Mouse (Mus musculus) lung, postnatal 0 days (tissue): ENCODE data around the gene Ppp1r14d. TPM values are rescaled to one million over a fixed set of nuclear protein-coding genes. Genes with fewer than 3 reads are reported as not detected.

ENCODE experiments used
- ATAC-seq: fragments of 200-750 bp; cut with Nextera tagmentation; 2 replicates; pipeline ENCODE4 v1.8.0; 2017; ENCODE audit warnings: moderate library complexity
- DNase-seq: peaks from one replicate; pipeline ENCODE4 v3.0.0-alpha.2; 2016; ENCODE audit warnings: low spot score
- H3K27ac ChIP-seq: fragments of 300-500 bp; sonication (generic); 2 replicates; pipeline ENCODE4 v1.5.1; 2014; ENCODE audit warnings: antibody characterized with exemption, mild to moderate bottlenecking, low read length, mixed read lengths
- H3K27me3 ChIP-seq: fragments of 300-500 bp; sonication (generic); replicated peaks from 2 replicates; pipeline ENCODE4 v1.6.1; 2014; ENCODE audit warnings: low read length, mixed read lengths; ENCODE audit not compliant: insufficient read depth
- H3K36me3 ChIP-seq: fragments of 300-500 bp; sonication (generic); 2 replicates; pipeline ENCODE4 v1.6.1; 2014; ENCODE audit warnings: low read length, mixed read lengths; ENCODE audit not compliant: insufficient read depth
- H3K4me1 ChIP-seq: fragments of 300-500 bp; sonication (generic); 2 replicates; pipeline ENCODE4 v1.6.1; 2014; ENCODE audit warnings: antibody characterized with exemption, low read depth, low read length, mixed read lengths; ENCODE audit not compliant: insufficient read depth
- H3K4me2 ChIP-seq: fragments of 300-500 bp; sonication (generic); replicated peaks from 2 replicates; pipeline ENCODE4 v1.6.1; 2014; ENCODE audit warnings: low read depth, mild to moderate bottlenecking, low read length, moderate library complexity, mixed read lengths
- H3K4me3 ChIP-seq: fragments of 300-500 bp; sonication (generic); 2 replicates; pipeline ENCODE4 v1.5.1; 2014; ENCODE audit warnings: low read depth, low read length
- H3K9ac ChIP-seq: fragments of 300-500 bp; sonication (generic); replicated peaks from 2 replicates; pipeline ENCODE4 v1.6.1; 2014; ENCODE audit warnings: low read depth, mild to moderate bottlenecking
- H3K9me3 ChIP-seq: fragments of 300-500 bp; sonication (generic); 2 replicates; pipeline ENCODE4 v1.6.1; 2016; ENCODE audit warnings: low read length, mixed read lengths
- CTCF ChIP-seq: IDR thresholded peaks from 2 replicates; pipeline ENCODE4 v1.5.1; 2016; ENCODE audit warnings: antibody characterized with exemption, mild to moderate bottlenecking
- EP300 ChIP-seq: IDR thresholded peaks from 2 replicates; pipeline ENCODE4 v1.6.1; 2016; ENCODE audit warnings: antibody characterized with exemption, mild to moderate bottlenecking, control low read depth
- WGBS: fragments of 180-500 bp; shearing (Covaris S2); extraction: QIAGEN DNeasy Blood & Tissue Kit; methylation state at CpG from one replicate; pipeline ENCODE4 v1.1.7; 2014; 5-methylcytosine and 5-hydroxymethylcytosine counted together
- polyA plus RNA-seq: library from polyadenylated mRNA; unstranded; fragments of >200 nt; fragmentation: Nextera tagmentation; extraction: Ambion mirVana; gene quantifications from 2 replicates; pipeline ENCODE4 v1.2.1, GENCODE M21; 2015

Gene Ppp1r14d
- polyA plus RNA-seq, 1 experiment from 2014 or later = 2.1 TPM

- H3K9ac ChIP-seq = peak within 1 kb of the TSS; percentile 57
- peak within 1 kb of the TSS; percentile 73 for H3K4me3 ChIP-seq
- TF ChIP-seq EP300 (no peak), CTCF (no peak)
- H3K4me2 ChIP-seq = peak within 1 kb of the TSS; percentile 60
- peaks cover 7% of the 10 kb centered on the region; the same call in 1 of the 2 replicates for H3K36me3 ChIP-seq
- ATAC-seq = peak; percentile 97
- H3K27ac ChIP-seq = peak within 1 kb of the TSS; percentile 84
- H3K27me3 ChIP-seq = no peaks in the 10 kb centered on the region
- no peaks in the 10 kb centered on the region for H3K9me3 ChIP-seq
- WGBS = 1% methylated on average over 51 of the region's 51 CpGs
- peaks cover 5% of the 10 kb centered on the region; the same call in 1 of the 2 replicates for H3K4me1 ChIP-seq
- DNase-seq = peak; percentile 99
Observed at GRCm38 (mm10) chr2:119208344-119209175, 21.1 kb downstream of the Ppp1r14d start, which contains the start of the genes Zfyve19 and Dnajc17. Zfyve19 (plus strand) TSS chr2:119208617. Dnajc17 (minus strand) TSS chr2:119208795.

- Histone ChIP-seq H3K4me1 (peaks cover 11% of the 10 kb centered on the region; the same call in 1 of the 2 replicates), H3K36me3 (peaks cover 4% of the 10 kb centered on the region; the same call in 1 of the 2 replicates), H3K27me3 (no peaks in the 10 kb centered on the region), H3K27ac (peak overlapping the region; percentile 84), H3K4me2 (peak overlapping the region; percentile 60), H3K4me3 (peak overlapping the region; percentile 73), H3K9me3 (no peaks in the 10 kb centered on the region), H3K9ac (peak overlapping the region; percentile 57)
- ATAC-seq = 0 out of 2 replicates have a peak, but pooled peaks have one; percentile 0
- no peak for DNase-seq
- TF ChIP-seq CTCF (no peak), EP300 (0 out of 2 replicates have a peak, but pooled peaks have one; percentile 17)
- WGBS = 5% methylated on average over 6 of the region's 6 CpGs
Observed at GRCm38 (mm10) chr2:119207961-119208343, 21.8 kb downstream of the Ppp1r14d start.

GRCm38 (mm10) chr2:119203871-119204460, 25.7 kb downstream of the Ppp1r14d start:
- Histone ChIP-seq H3K4me3 (no peak overlapping the region), H3K27me3 (no peaks in the 10 kb centered on the region), H3K4me1 (peaks cover 15% of the 10 kb centered on the region; the same call in 1 of the 2 replicates), H3K9ac (no peak overlapping the region), H3K4me2 (no peak overlapping the region), H3K9me3 (no peaks in the 10 kb centered on the region), H3K36me3 (no peaks in the 10 kb centered on the region), H3K27ac (peak overlapping the region; percentile 29)
- ATAC-seq = no peak
- TF ChIP-seq EP300 (peak; percentile 52; the same call in 1 of the 2 replicates), CTCF (no peak)
- WGBS = 58% methylated on average over 4 of the region's 4 CpGs
- peak; percentile 36 for DNase-seq

- H3K27ac ChIP-seq = no peak overlapping the region
- H3K27me3 ChIP-seq = no peaks in the 10 kb centered on the region
- no peak overlapping the region for H3K4me3 ChIP-seq
- DNase-seq (peak; percentile 57), ATAC-seq (peak; percentile 52)
- TF ChIP-seq CTCF (no peak), EP300 (0 out of 2 replicates have a peak, but pooled peaks have one; percentile 45)
- H3K4me2 ChIP-seq = no peak overlapping the region
- WGBS = 36% methylated on average over 5 of the region's 5 CpGs
- no peak overlapping the region for H3K9ac ChIP-seq
- peaks cover 21% of the 10 kb centered on the region; the same call in 1 of the 2 replicates for H3K4me1 ChIP-seq
- no peaks in the 10 kb centered on the region for H3K36me3 ChIP-seq
- H3K9me3 ChIP-seq = no peaks in the 10 kb centered on the region
Observed at GRCm38 (mm10) chr2:119202914-119203453, 26.7 kb downstream of the Ppp1r14d start.

GRCm38 (mm10) chr2:119198934-119199333, 30.8 kb downstream of the Ppp1r14d start:
- WGBS = 55% methylated on average over 3 of the region's 3 CpGs
- Histone ChIP-seq H3K9ac (no peak overlapping the region), H3K4me1 (peaks cover 21% of the 10 kb centered on the region; the same call in 1 of the 2 replicates), H3K4me3 (no peak overlapping the region), H3K27ac (no peak overlapping the region), H3K27me3 (no peaks in the 10 kb centered on the region), H3K9me3 (no peaks in the 10 kb centered on the region), H3K4me2 (no peak overlapping the region), H3K36me3 (no peaks in the 10 kb centered on the region)
- no peak for DNase-seq
- TF ChIP-seq CTCF (no peak), EP300 (no peak)
- ATAC-seq = no peak

DNA sequence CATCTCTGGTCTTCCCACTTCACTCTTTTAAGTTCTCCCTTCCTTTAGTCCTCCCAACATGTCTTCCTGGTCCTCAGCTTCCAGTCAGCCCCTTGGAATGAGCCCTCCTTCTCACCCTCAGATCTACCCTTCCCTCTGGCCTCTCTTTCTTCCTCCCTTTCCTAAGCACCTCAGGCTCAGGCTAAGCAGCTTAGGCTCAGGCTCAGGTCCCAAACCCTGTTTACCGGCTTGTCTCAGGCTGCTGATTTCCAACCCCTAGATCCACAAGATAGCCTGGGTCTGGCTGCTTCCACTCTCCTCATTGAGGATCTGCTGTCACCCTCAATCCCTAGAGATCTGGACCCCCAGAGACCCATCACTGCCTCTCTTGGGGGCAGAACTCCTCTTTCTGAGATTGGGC, 31.7 kb downstream of the Ppp1r14d start:
- TF ChIP-seq CTCF (no peak), EP300 (no peak)
- no peak overlapping the region for H3K9ac ChIP-seq
- H3K4me2 ChIP-seq = no peak overlapping the region
- DNase-seq (no peak), ATAC-seq (no peak)
- H3K27ac ChIP-seq = no peak overlapping the region
- no peaks in the 10 kb centered on the region for H3K9me3 ChIP-seq
- WGBS = 24% methylated on average over 1 of the region's 1 CpGs
- H3K27me3 ChIP-seq = no peaks in the 10 kb centered on the region
- H3K4me1 ChIP-seq = peaks cover 15% of the 10 kb centered on the region; the same call in 1 of the 2 replicates
- H3K4me3 ChIP-seq = no peak overlapping the region
- H3K36me3 ChIP-seq = no peaks in the 10 kb centered on the region
